Mouse (Mus musculus) forebrain, embryonic 13.5 days (tissue): ENCODE results near the gene Arntl. TPM values are rescaled to one million over a fixed set of nuclear protein-coding genes. Genes with fewer than 3 reads are reported as not detected.
A peak's percentile ranks its signal among the peaks of the same experiment; 100 is the strongest.
"Not testable (repeated sequence)": the region's sequence is repeated elsewhere in the genome, so short reads cannot be mapped to it uniquely, and the experiment has no call there.

ENCODE experiments used
- ATAC-seq: fragments of 200-750 bp; cut with Nextera tagmentation; 2 replicates; pipeline ENCODE4 v1.8.0; 2017
- H3K27ac ChIP-seq: fragments of 300-500 bp; sonication (generic); 2 replicates; pipeline ENCODE4 v1.5.1; 2015; ENCODE audit warnings: inconsistent platforms, mild to moderate bottlenecking, moderate library complexity
- H3K27me3 ChIP-seq: fragments of 300-500 bp; sonication (generic); 2 replicates; pipeline ENCODE4 v1.6.1; 2015; ENCODE audit warnings: mild to moderate bottlenecking, inconsistent platforms
- H3K36me3 ChIP-seq: fragments of 300-500 bp; sonication (generic); 2 replicates; pipeline ENCODE4 v1.6.1; 2015; ENCODE audit warnings: mild to moderate bottlenecking, inconsistent platforms; ENCODE audit not compliant: poor library complexity, severe bottlenecking
- H3K4me1 ChIP-seq: fragments of 300-500 bp; sonication (generic); 2 replicates; pipeline ENCODE4 v1.6.1; 2015; ENCODE audit warnings: inconsistent platforms
- H3K4me2 ChIP-seq: fragments of 300-500 bp; sonication (generic); 2 replicates; pipeline ENCODE4 v1.6.1; 2015; ENCODE audit warnings: inconsistent platforms, mild to moderate bottlenecking, moderate library complexity
- H3K4me3 ChIP-seq: fragments of 300-500 bp; sonication (generic); 2 replicates; pipeline ENCODE4 v1.5.1; 2015; ENCODE audit warnings: mild to moderate bottlenecking, inconsistent platforms
- H3K9ac ChIP-seq: fragments of 300-500 bp; sonication (generic); 2 replicates; pipeline ENCODE4 v1.6.1; 2015; ENCODE audit warnings: mild to moderate bottlenecking, inconsistent platforms
- H3K9me3 ChIP-seq: fragments of 300-500 bp; sonication (generic); replicated peaks from 2 replicates; pipeline ENCODE4 v1.6.1; 2016; ENCODE audit warnings: inconsistent platforms
- WGBS: fragments of 180-500 bp; shearing (Covaris S2); methylation state at CpG from one replicate; pipeline ENCODE4 v1.1.7; 2015; 5-methylcytosine and 5-hydroxymethylcytosine counted together
- polyA plus RNA-seq: library from polyadenylated mRNA; unstranded; fragments of >200 nt; fragmentation: Nextera tagmentation; extraction: Ambion mirVana; gene quantifications from 2 replicates; pipeline ENCODE4 v1.2.1, GENCODE M21; 2015

The Arntl gene
- polyA plus RNA-seq, 1 experiment from 2014 or later, result 10.1 TPM

DNA sequence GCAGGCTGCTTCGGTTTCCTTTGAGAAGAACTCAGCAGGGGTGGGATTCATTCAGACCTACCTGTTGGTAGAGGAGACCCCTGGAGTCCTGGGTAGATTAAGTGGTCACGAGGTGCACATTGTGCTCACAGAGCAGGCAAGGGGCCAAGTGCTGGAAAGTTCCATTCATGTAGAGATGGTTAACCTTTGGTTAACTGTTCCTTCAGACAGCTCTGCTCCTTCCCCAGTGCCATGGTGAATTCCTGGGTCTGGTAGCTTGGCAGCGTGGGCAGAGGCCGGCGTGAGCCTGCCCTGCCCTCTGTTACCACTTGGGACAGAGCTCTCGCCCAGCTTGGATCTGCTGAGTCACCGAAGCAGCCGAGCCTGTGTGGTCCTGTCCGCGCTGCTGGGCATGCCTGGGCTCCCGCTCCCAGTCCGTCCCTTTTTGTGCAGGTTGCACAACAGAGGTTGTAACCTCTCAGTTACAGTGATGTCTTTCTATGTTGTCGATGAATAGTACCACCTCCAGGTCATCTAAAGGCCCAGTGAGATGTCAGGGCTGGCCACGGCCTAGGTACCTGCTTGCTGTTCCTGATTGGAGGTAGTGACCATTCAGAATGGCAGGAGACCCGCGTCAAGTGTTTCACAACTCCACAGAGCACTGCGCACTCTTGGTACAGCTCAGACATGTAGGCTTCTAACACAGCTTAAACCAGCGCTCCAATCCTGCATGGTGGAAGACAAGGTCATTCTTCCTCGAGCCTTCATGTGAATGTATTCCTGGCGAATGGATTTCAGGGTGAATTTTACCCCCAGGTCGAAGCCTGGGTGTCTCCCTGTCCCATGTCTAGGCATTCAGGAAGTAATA lies 53.3 kb downstream of the Arntl start:
- no peak overlapping the region for H3K4me3 ChIP-seq
- no peaks in the 10 kb centered on the region for H3K36me3 ChIP-seq
- no peaks in the 10 kb centered on the region for H3K9me3 ChIP-seq
- H3K4me1 ChIP-seq, result peaks cover 10% of the 10 kb centered on the region
- H3K27me3 ChIP-seq, result no peaks in the 10 kb centered on the region
- no peak overlapping the region for H3K9ac ChIP-seq
- ATAC-seq, result peak; percentile 72
- WGBS, result 43% methylated on average over 21 of the region's 21 CpGs
- no peak overlapping the region for H3K4me2 ChIP-seq
- no peak overlapping the region for H3K27ac ChIP-seq

- H3K36me3 ChIP-seq, result no peaks in the 10 kb centered on the region
- H3K27me3 ChIP-seq, result no peaks in the 10 kb centered on the region
- H3K9me3 ChIP-seq, result no peaks in the 10 kb centered on the region
- H3K4me2 ChIP-seq, result no peak overlapping the region
- H3K4me1 ChIP-seq, result peaks cover 10% of the 10 kb centered on the region
- H3K27ac ChIP-seq, result no peak overlapping the region
- no peak for ATAC-seq
- WGBS, result 87% methylated on average over 3 of the region's 3 CpGs
- no peak overlapping the region for H3K9ac ChIP-seq
- H3K4me3 ChIP-seq, result no peak overlapping the region
Observed at GRCm38 (mm10) chr7:113261690-113262089, 54.4 kb downstream of the Arntl start.

DNA sequence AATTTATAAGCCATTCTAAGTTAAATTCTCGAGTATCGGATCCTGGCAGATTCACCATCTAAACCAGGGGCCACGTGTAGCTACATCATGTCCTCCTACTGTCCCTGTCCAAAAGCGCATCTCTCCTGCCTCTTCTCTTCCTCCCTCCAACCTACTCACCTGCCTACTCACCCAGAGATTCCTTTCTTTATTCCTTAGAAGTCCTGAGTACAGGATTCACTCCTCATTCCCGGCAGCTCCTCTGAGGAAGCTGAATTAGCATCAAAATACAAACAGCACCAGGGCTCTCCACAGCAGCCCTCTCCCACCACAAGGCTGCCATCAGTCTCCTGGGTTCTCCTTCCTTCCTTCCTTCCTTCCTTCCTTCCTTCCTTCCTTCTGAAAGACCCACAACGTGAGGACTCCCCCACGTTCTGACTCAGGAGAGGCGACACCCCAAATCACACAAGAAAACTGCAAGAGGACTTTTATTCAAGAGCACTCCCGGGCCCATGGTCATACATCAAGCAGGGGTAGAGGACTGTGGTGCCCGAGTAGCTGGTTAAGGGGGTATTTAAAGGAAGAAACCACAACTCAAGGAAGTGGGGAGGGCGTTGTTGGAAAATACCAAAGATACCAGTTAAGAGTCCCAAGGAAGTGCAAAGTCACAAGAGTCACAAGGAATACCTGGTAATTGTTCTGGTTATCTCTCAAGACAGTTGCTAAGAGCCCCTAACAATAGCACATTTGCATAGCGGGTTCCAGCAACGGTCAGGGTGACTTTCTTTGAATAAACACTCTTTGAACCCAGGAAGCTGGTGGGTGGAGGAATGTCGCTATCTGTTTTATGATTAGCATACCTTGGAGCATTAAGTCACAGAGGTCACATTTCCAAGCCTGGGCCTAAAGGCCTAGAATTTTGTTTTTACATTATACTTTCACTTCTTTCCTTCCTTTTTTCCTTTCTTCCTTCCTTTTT lies 55.5 kb downstream of the Arntl start:
- not testable (repeated sequence) for H3K27ac ChIP-seq, H3K9ac ChIP-seq, H3K36me3 ChIP-seq, H3K4me3 ChIP-seq, ATAC-seq, H3K4me2 ChIP-seq, H3K9me3 ChIP-seq, H3K27me3 ChIP-seq
- WGBS, result 49% methylated on average over 14 of the region's 14 CpGs
- H3K4me1 ChIP-seq, result peaks cover 10% of the 10 kb centered on the region

- no peak for ATAC-seq
- Histone ChIP-seq H3K9me3 (no peaks in the 10 kb centered on the region), H3K4me2 (no peak overlapping the region), H3K4me1 (peaks cover 10% of the 10 kb centered on the region), H3K27me3 (no peaks in the 10 kb centered on the region), H3K27ac (no peak overlapping the region), H3K9ac (no peak overlapping the region), H3K4me3 (no peak overlapping the region), H3K36me3 (no peaks in the 10 kb centered on the region)
- WGBS, result 93% methylated on average over 1 of the region's 1 CpGs
Observed at GRCm38 (mm10) chr7:113263990-113264389, 56.7 kb downstream of the Arntl start.

- H3K9ac ChIP-seq, result no peak overlapping the region
- H3K36me3 ChIP-seq, result no peaks in the 10 kb centered on the region
- H3K27me3 ChIP-seq, result no peaks in the 10 kb centered on the region
- H3K4me3 ChIP-seq, result no peak overlapping the region
- H3K4me2 ChIP-seq, result no peak overlapping the region
- 79% methylated on average over 9 of the region's 9 CpGs for WGBS
- H3K27ac ChIP-seq, result no peak overlapping the region
- peaks cover 10% of the 10 kb centered on the region for H3K4me1 ChIP-seq
- no peaks in the 10 kb centered on the region for H3K9me3 ChIP-seq
- ATAC-seq, result peak; percentile 21; the same call in 1 of the 2 replicates
Observed at GRCm38 (mm10) chr7:113268287-113268686, 61.0 kb downstream of the Arntl start.

GRCm38 (mm10) chr7:113269081-113269480 lies 61.8 kb downstream of the Arntl start:
- no peaks in the 10 kb centered on the region for H3K9me3 ChIP-seq
- no peaks in the 10 kb centered on the region for H3K27me3 ChIP-seq
- H3K4me1 ChIP-seq, result peaks cover 10% of the 10 kb centered on the region
- H3K4me2 ChIP-seq, result no peak overlapping the region
- no peak overlapping the region for H3K27ac ChIP-seq
- ATAC-seq, result no peak
- no peak overlapping the region for H3K4me3 ChIP-seq
- no peak overlapping the region for H3K9ac ChIP-seq
- no peaks in the 10 kb centered on the region for H3K36me3 ChIP-seq

DNA sequence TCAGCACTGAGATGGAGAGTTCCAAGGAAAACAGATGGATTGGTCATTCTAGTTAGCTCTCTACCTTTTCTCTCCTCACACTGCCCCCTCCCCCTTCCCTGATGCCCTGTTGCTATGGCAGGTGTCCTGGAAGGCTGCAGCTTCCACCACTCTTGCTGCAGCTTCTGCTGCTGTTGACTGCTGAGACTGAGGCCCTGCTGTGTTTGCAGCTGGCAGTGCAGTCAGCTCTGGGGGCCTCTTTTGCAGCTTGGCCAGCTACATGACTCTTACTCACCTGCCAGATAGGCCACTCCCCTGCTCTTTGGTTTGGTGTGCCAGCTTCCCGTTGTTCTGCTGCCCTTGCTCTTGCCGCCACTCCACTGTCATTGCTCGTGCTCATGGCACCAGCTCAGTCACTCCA lies 62.7 kb downstream of the Arntl start:
- Histone ChIP-seq H3K36me3 (no peaks in the 10 kb centered on the region), H3K27ac (no peak overlapping the region)
- WGBS, result 68% methylated on average over 3 of the region's 3 CpGs

DNA sequence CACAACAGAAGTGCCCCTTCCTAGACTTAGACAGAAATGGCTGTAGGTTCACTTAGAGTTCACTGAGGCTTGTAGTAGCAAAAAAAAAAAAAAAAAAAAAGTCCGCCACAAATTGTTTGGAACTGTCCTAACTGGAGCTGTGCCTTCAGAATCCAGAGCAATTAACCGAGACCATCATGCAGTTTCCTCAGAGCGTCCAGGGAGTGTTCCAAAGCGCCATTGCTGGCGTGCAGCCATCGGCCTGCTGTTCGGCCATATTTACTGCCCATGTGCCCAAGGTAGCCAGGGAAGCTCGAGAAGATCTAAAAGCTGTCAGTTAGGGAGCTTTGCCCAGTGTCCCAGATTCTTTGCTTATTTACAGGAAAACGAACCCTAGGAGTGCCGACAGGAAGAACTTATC lies 63.3 kb downstream of the Arntl start:
- WGBS, result 68% methylated on average over 10 of the region's 10 CpGs
- H3K36me3 ChIP-seq, result no peaks in the 10 kb centered on the region
- H3K4me1 ChIP-seq, result peaks cover 10% of the 10 kb centered on the region
- no peak overlapping the region for H3K4me3 ChIP-seq
- H3K9me3 ChIP-seq, result no peaks in the 10 kb centered on the region
- H3K27me3 ChIP-seq, result no peaks in the 10 kb centered on the region
- H3K9ac ChIP-seq, result no peak overlapping the region
- H3K27ac ChIP-seq, result no peak overlapping the region
- no peak overlapping the region for H3K4me2 ChIP-seq
- ATAC-seq, result no peak

More for the DNA sequence above, 62.7 kb downstream of the Arntl start:
- Histone ChIP-seq H3K4me3 (no peak overlapping the region), H3K4me1 (peaks cover 10% of the 10 kb centered on the region), H3K4me2 (no peak overlapping the region), H3K9ac (no peak overlapping the region), H3K9me3 (no peaks in the 10 kb centered on the region), H3K27me3 (no peaks in the 10 kb centered on the region)
- ATAC-seq, result no peak

- no peak overlapping the region for H3K27ac ChIP-seq
- WGBS, result 69% methylated on average over 2 of the region's 2 CpGs
Observed at GRCm38 (mm10) chr7:113270991-113271390, 63.7 kb downstream of the Arntl start.

GRCm38 (mm10) chr7:113272338-113272997 lies 65.2 kb downstream of the Arntl start:
- Histone ChIP-seq H3K9me3 (no peaks in the 10 kb centered on the region), H3K9ac (no peak overlapping the region), H3K27ac (no peak overlapping the region), H3K4me3 (no peak overlapping the region), H3K36me3 (no peaks in the 10 kb centered on the region), H3K4me2 (no peak overlapping the region), H3K27me3 (no peaks in the 10 kb centered on the region), H3K4me1 (peaks cover 10% of the 10 kb centered on the region)
- ATAC-seq, result no peak
- WGBS, result 84% methylated on average over 5 of the region's 6 CpGs

More at GRCm38 (mm10) chr7:113270991-113271390, 63.7 kb downstream of the Arntl start:
- Histone ChIP-seq H3K4me1 (peaks cover 10% of the 10 kb centered on the region), H3K9ac (no peak overlapping the region), H3K27me3 (no peaks in the 10 kb centered on the region), H3K9me3 (no peaks in the 10 kb centered on the region), H3K4me3 (no peak overlapping the region), H3K4me2 (no peak overlapping the region), H3K36me3 (no peaks in the 10 kb centered on the region)
- ATAC-seq, result no peak

DNA sequence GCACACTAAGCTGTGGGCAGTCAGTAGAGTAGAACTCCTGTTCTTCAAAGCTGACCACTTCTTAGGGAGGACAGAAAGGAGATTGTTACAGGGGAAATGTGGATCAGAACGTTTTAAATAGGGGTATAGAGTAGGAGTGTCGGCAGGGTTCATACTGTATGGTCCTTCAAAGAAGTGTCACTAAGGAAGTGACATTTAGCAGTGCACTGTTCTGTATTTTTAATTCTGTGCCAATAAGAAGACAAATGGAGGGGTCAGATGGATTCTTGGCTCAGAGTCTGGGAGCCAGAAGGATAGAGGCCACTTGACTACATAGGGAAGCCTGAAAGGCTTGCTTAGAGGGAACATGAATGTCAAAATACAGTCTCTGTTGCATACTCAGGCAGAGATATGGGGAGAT lies 70.0 kb downstream of the Arntl start:
- 66% methylated on average over 2 of the region's 2 CpGs for WGBS
- no peak overlapping the region for H3K4me2 ChIP-seq

GRCm38 (mm10) chr7:113278493-113278892 lies 71.2 kb downstream of the Arntl start:
- Histone ChIP-seq H3K4me3 (no peak overlapping the region), H3K4me1 (no peaks in the 10 kb centered on the region), H3K9ac (no peak overlapping the region), H3K9me3 (no peaks in the 10 kb centered on the region), H3K4me2 (no peak overlapping the region), H3K36me3 (no peaks in the 10 kb centered on the region; the same call in 1 of the 2 replicates), H3K27ac (no peak overlapping the region), H3K27me3 (no peaks in the 10 kb centered on the region)
- no peak for ATAC-seq
- WGBS, result 68% methylated on average over 4 of the region's 4 CpGs

More for the DNA sequence above, 70.0 kb downstream of the Arntl start:
- Histone ChIP-seq H3K4me3 (no peak overlapping the region), H3K9ac (no peak overlapping the region), H3K27ac (no peak overlapping the region), H3K9me3 (no peaks in the 10 kb centered on the region), H3K36me3 (no peaks in the 10 kb centered on the region), H3K4me1 (no peaks in the 10 kb centered on the region), H3K27me3 (no peaks in the 10 kb centered on the region)
- ATAC-seq, result no peak
